Mouse (Mus musculus) brain, adult 10 weeks (tissue): Measurements from ENCODE around the gene Senp3. TPM values are rescaled to one million over a fixed set of nuclear protein-coding genes. Genes with fewer than 3 reads are reported as not detected.

ENCODE experiments used
- polyA plus RNA-seq: library from polyadenylated mRNA; stranded (reverse); fragments of 350-450 nt; fragmentation: Illumina TruSeq; extraction: RNeasy Lipid Tissue Mini Kit (QIAGEN cat#74804); gene quantifications from one replicate; pipeline ENCODE4 v1.2.3, GENCODE M21; 2015; ENCODE audit warnings: low read depth, low replicate concordance

The Senp3 gene
- 110 TPM for polyA plus RNA-seq

GRCm38 (mm10) chr11:69681314-69682208, at the start of gene Senp3:
Senp3 (minus strand) TSS chr11:69682084.

GRCm38 (mm10) chr11:69695361-69696181, 13.7 kb upstream of the Senp3 start, which contains the start of the genes Tnfsf12 and Tnfsfm13:
Tnfsf12 (minus strand) TSS chr11:69695849.
Tnfsfm13 (minus strand) TSS chr11:69696098.

GRCm38 (mm10) chr11:69685526-69686148, 3.8 kb upstream of the Senp3 start, which contains the start of gene Tnfsf13:
Tnfsf13 (minus strand) TSS chr11:69685784.

GRCm38 (mm10) chr11:69672211-69672706, 9.6 kb downstream of the Senp3 start, which contains the start of gene Eif4a1:
Eif4a1 (minus strand) TSS chr11:69672423.

GRCm38 (mm10) chr11:69665961-69666664, 15.8 kb downstream of the Senp3 start, which contains the start of gene Cd68:
Cd68 (minus strand) TSS chr11:69666153.

GRCm38 (mm10) chr11:69662213-69662966, 19.5 kb downstream of the Senp3 start, which contains the start of gene Mpdu1:
Mpdu1 (minus strand) TSS chr11:69662642.

DNA sequence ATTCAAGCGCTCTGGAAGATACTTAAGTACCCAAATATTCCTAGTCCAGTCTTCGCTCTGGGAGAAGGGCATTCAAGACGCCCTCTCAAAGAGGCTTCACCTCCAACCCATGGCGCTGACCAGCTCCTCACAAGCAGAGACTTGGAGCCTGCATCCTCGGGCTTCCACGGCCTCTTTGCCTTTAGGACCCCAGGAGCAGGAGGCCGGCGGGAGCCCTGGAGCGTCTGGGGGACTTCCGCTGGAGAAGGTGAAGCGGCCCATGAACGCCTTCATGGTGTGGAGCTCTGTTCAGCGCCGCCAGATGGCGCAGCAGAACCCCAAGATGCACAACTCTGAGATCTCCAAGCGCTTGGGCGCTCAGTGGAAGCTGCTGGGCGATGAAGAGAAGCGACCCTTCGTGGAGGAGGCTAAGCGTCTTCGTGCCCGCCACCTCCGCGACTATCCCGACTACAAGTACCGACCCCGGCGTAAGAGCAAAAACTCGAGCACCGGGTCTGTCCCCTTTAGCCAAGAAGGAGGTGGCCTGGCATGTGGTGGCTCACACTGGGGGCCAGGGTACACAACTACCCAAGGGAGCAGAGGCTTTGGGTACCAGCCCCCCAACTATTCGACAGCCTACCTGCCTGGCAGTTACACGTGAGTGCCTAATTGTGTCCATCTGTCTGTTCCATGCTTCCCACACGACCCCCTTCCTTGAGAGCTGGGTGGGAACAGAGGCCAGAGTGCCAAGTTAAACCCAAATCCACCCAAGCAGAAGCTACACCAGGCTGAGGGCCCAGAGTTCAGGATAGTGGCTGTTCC, 26.4 kb downstream of the Senp3 start, which contains the start of gene Sox15:
Gene Sox15 (plus strand): TSS at position 51 of the 801 bp plus-strand sequence.

DNA sequence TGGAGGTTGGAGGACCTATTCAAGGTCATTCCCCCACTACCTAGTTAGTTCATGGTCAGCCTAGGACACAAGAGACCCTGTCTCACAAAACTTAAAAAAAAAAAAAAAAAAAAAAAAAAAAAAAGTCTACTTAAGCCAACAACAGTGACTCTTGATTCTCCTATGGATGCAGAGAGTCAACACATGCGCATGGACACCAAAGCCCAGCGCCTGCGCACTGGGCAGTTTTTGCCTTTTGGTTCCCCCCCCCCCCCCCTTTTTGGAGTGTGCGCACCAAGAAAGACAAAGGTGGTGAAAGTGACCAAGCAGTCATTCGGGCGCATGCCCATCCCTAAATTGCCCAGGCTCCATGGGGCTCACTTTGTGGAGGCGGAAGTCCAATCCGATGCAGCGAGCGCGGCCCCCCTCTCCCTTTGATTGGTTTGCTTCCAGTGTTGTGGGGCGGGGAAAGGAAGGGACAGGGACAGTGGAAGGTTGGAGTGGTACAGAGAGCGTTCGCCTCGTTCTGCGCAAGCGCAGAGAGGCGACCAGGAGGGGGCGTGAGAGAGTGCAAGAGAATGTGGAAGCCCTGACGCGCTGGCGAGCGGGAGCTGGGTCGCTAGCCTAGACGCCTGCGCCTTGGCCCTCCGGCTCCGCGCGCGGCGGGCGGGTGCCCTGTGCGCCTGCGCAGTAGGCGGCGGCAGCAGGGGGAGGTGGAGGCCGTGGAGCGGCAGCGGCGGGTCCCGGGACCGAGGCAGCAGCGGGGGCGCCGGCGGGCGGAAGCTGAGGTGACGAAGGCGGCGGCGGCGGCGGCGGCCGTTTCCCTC, 49.4 kb downstream of the Senp3 start, which contains the start of gene Fxr2:
Gene Fxr2 (plus strand): TSS at position 707 of the 806 bp plus-strand sequence.

Other genes starting within 250 kb of the Senp3 start
- 1.4 TPM for gene Dnah2, start 133.0 kb downstream of the Senp3 start, polyA plus RNA-seq
- 78.5 TPM for gene Efnb3, start 121.9 kb downstream of the Senp3 start, polyA plus RNA-seq
- gene Wrap53, start 101.8 kb downstream of the Senp3 start, polyA plus RNA-seq: 12.1 TPM
- gene Trp53, start 101.7 kb downstream of the Senp3 start, polyA plus RNA-seq: 21.0 TPM
- 372 TPM for gene Atp1b2, start 76.1 kb downstream of the Senp3 start, polyA plus RNA-seq
- not detected for gene Shbg, start 64.2 kb downstream of the Senp3 start, polyA plus RNA-seq
- gene Sat2, start 60.1 kb downstream of the Senp3 start, polyA plus RNA-seq: 20.6 TPM
- gene Fxr2, start 49.1 kb downstream of the Senp3 start, polyA plus RNA-seq: 92.2 TPM
- gene Sox15, start 26.8 kb downstream of the Senp3 start, polyA plus RNA-seq: not detected
- 97.8 TPM for gene Mpdu1, start 19.4 kb downstream of the Senp3 start, polyA plus RNA-seq
- 18.2 TPM for gene Cd68, start 15.9 kb downstream of the Senp3 start, polyA plus RNA-seq
- gene Eif4a1, start 9.7 kb downstream of the Senp3 start, polyA plus RNA-seq: 435 TPM
- gene Tnfsf13, start 3.7 kb upstream of the Senp3 start, polyA plus RNA-seq: 4.0 TPM
- gene Tnfsf12, start 13.8 kb upstream of the Senp3 start, polyA plus RNA-seq: 14.5 TPM
- gene Tnfsfm13, start 14.0 kb upstream of the Senp3 start, polyA plus RNA-seq: 2.1 TPM
- gene Polr2a, start 76.6 kb upstream of the Senp3 start, polyA plus RNA-seq: 26.2 TPM
- gene Slc35g3, start 79.9 kb upstream of the Senp3 start, polyA plus RNA-seq: not detected
- gene Zbtb4, start 83.8 kb upstream of the Senp3 start, polyA plus RNA-seq: 61.8 TPM
- 0.61 TPM for gene Chrnb1, start 113.9 kb upstream of the Senp3 start, polyA plus RNA-seq
- 16.9 TPM for gene Fgf11, start 119.8 kb upstream of the Senp3 start, polyA plus RNA-seq
- gene Tmem102, start 123.5 kb upstream of the Senp3 start, polyA plus RNA-seq: not detected
- not detected for gene Gm39566, start 133.2 kb upstream of the Senp3 start, polyA plus RNA-seq
- gene Spem2, start 136.4 kb upstream of the Senp3 start, polyA plus RNA-seq: not detected
- gene Spem1, start 140.1 kb upstream of the Senp3 start, polyA plus RNA-seq: not detected
- 101 TPM for gene Nlgn2, start 155.7 kb upstream of the Senp3 start, polyA plus RNA-seq
- 280 TPM for gene Tmem256, start 156.4 kb upstream of the Senp3 start, polyA plus RNA-seq
- 18.8 TPM for gene Plscr3, start 164.3 kb upstream of the Senp3 start, polyA plus RNA-seq
- gene Tnk1, start 176.6 kb upstream of the Senp3 start, polyA plus RNA-seq: not detected
- gene Tmem95, start 195.9 kb upstream of the Senp3 start, polyA plus RNA-seq: not detected
- gene Kctd11, start 199.3 kb upstream of the Senp3 start, polyA plus RNA-seq: 1.7 TPM
- not detected for gene Acap1, start 213.5 kb upstream of the Senp3 start, polyA plus RNA-seq
- 0.33 TPM for gene 2810408A11Rik, start 218.9 kb upstream of the Senp3 start, polyA plus RNA-seq
- 63.2 TPM for gene Neurl4, start 219.0 kb upstream of the Senp3 start, polyA plus RNA-seq
- 35.4 TPM for gene Gps2, start 231.8 kb upstream of the Senp3 start, polyA plus RNA-seq
- 640 TPM for gene Eif5a, start 239.9 kb upstream of the Senp3 start, polyA plus RNA-seq